10 mouse cellular contexts compared by ENCODE assay signal in genomic region chr15:79050160-79050845, GRCm38 (mm10). TPM values are rescaled to one million over a fixed set of nuclear protein-coding genes. Genes with fewer than 3 reads are reported as not detected.
DNase-seq lines count a peak whose midpoint lies in the region; ATAC-seq and TF ChIP-seq lines count a peak whose summit lies in the region.
"Had no signal": no experiment of that assay in that cellular context is flagged by ENCODE, and none has a peak within 500 bp of the region (broad histone marks: within the 10 kb centered on the region; RNA-seq: fewer than 3 reads in every experiment).

No protein-coding gene starts in this region.

- no peak overlapping the region for H3K9ac ChIP-seq in kidney, postnatal 0 days (ENCODE audit: low read depth, low read length)
- H3K9ac ChIP-seq in embryonic facial prominence, embryonic 13.5 days = no peak overlapping the region
- no peak overlapping the region for H3K9ac ChIP-seq in intestine, postnatal 0 days (ENCODE audit: low read depth, low read length)
- H3K9ac ChIP-seq: heart, embryonic 15.5 days had no signal

- no peaks in the 10 kb centered on the region for H3K9me3 ChIP-seq in kidney, postnatal 0 days (replicated peaks; ENCODE audit: low read length)
- no peaks in the 10 kb centered on the region for H3K9me3 ChIP-seq in embryonic facial prominence, embryonic 13.5 days
- H3K9me3 ChIP-seq in intestine, postnatal 0 days (ENCODE audit: control insufficient read depth) = no peaks in the 10 kb centered on the region
- H3K9me3 ChIP-seq: heart, embryonic 15.5 days had no signal

- H3K4me2 ChIP-seq in kidney, postnatal 0 days (ENCODE audit: low read length) = no peak overlapping the region
- no peak overlapping the region for H3K4me2 ChIP-seq in embryonic facial prominence, embryonic 13.5 days
- H3K4me2 ChIP-seq in intestine, postnatal 0 days (replicated peaks; ENCODE audit: low read depth) = peak overlapping the region; percentile 48; the same call in 1 of the 2 replicates
- H3K4me2 ChIP-seq: heart, embryonic 15.5 days had no signal

- peaks cover 22% of the 10 kb centered on the region for H3K36me3 ChIP-seq in kidney, postnatal 0 days (ENCODE audit: insufficient read depth, low read length)
- H3K36me3 ChIP-seq in embryonic facial prominence, embryonic 13.5 days = peaks cover 31% of the 10 kb centered on the region
- peaks cover 26% of the 10 kb centered on the region for H3K36me3 ChIP-seq in intestine, postnatal 0 days (ENCODE audit: control insufficient read depth, insufficient read depth)

- no peaks in the 10 kb centered on the region for H3K27me3 ChIP-seq in kidney, postnatal 0 days (ENCODE audit: insufficient read depth, low read length)
- H3K27me3 ChIP-seq in embryonic facial prominence, embryonic 13.5 days = no peaks in the 10 kb centered on the region
- no peaks in the 10 kb centered on the region for H3K27me3 ChIP-seq in intestine, postnatal 0 days (replicated peaks; ENCODE audit: control insufficient read depth, insufficient read depth, low read length)

- peak overlapping the region; percentile 87 for H3K27ac ChIP-seq in kidney, postnatal 0 days
- H3K27ac ChIP-seq in embryonic facial prominence, embryonic 13.5 days = no peak overlapping the region
- peak overlapping the region; percentile 88; the same call in 1 of the 2 replicates for H3K27ac ChIP-seq in intestine, postnatal 0 days (ENCODE audit: low read depth, low read length)
- H3K27ac ChIP-seq: heart, embryonic 15.5 days had no signal

- no peak for ATAC-seq in kidney, postnatal 0 days (replicated peaks; ENCODE audit: low FRiP score, low read depth)
- 0 out of 2 replicates have a peak, but pooled peaks have one; percentile 9 for ATAC-seq in embryonic facial prominence, embryonic 13.5 days (ENCODE audit: insufficient number of reproducible peaks, insufficient read depth, low FRiP score, low TSS enrichment, low read depth)
- peak; percentile 4; the same call in 1 of the 2 replicates for ATAC-seq in intestine, postnatal 0 days

- DNase-seq in kidney, postnatal 0 days (ENCODE audit: low spot score) = no peak
- DNase-seq in kidney, adult 9 months = no peak
- peak; percentile 47 for DNase-seq in brain, embryonic 14.5 days (ENCODE audit: low read depth)
- no peak for DNase-seq in T-cell, adult 2 months (ENCODE audit: low spot score)
- no peak for DNase-seq in right cerebral cortex, adult 18-20 months
- DNase-seq: thymus, postnatal 25 days had no signal

- no peak for TF ChIP-seq CTCF in kidney, postnatal 0 days (IDR thresholded peaks at IDR 0.05; ENCODE audit: low read depth)
- no peak for TF ChIP-seq CTCF in brain, embryonic 14.5 days (IDR thresholded peaks at IDR 0.05; ENCODE audit: borderline replicate concordance, extremely low read depth, insufficient read depth, insufficient read length)
- TF ChIP-seq CTCF in intestine, postnatal 0 days (IDR thresholded peaks at IDR 0.05; ENCODE audit: low read depth) = no peak

- 62% methylated on average over 9 of the region's 9 CpGs for WGBS in kidney, postnatal 0 days
- 63% methylated on average over 9 of the region's 9 CpGs for WGBS in embryonic facial prominence, embryonic 13.5 days
- WGBS in intestine, postnatal 0 days = 54% methylated on average over 9 of the region's 9 CpGs

- no peak overlapping the region for H3K4me3 ChIP-seq in kidney, postnatal 0 days (replicated peaks; ENCODE audit: low read depth, low read length)
- H3K4me3 ChIP-seq in embryonic facial prominence, embryonic 13.5 days = no peak overlapping the region
- no peak overlapping the region for H3K4me3 ChIP-seq in intestine, postnatal 0 days (ENCODE audit: low read depth, low read length)
- H3K4me3 ChIP-seq: heart, embryonic 15.5 days had no signal

- no peak for TF ChIP-seq POLR2A in brain, embryonic 14.5 days (IDR thresholded peaks at IDR 0.05; ENCODE audit: borderline replicate concordance, extremely low read depth, insufficient read depth, insufficient read length, poor library complexity, severe bottlenecking)

- 0 out of 2 replicates have a peak, but pooled peaks cover 3% of the 10 kb centered on the region for H3K4me1 ChIP-seq in kidney, postnatal 0 days (replicated peaks; ENCODE audit: insufficient read depth, low read length)
- H3K4me1 ChIP-seq in embryonic facial prominence, embryonic 13.5 days = peaks cover 7% of the 10 kb centered on the region
- no peaks in the 10 kb centered on the region; the same call in 1 of the 2 replicates for H3K4me1 ChIP-seq in intestine, postnatal 0 days (replicated peaks; ENCODE audit: control insufficient read depth, insufficient read depth, low read length)
- H3K4me1 ChIP-seq: heart, embryonic 15.5 days had no signal

RNA-seq across cellular contexts. Expression of gene Galr3, which starts 8.6 kb away (rescaled TPM):
- polyA plus RNA-seq in kidney, postnatal 0 days (2015; fragmentation: Nextera tagmentation; extraction: Ambion mirVana) = 0.13 and 0.24 TPM in 2 replicates
- polyA plus RNA-seq in brain, embryonic 14.5 days (2012; rRNA removed) = 0.13 and 0.19 TPM in 2 replicates
- not detected in 2 replicates for polyA plus RNA-seq in embryonic facial prominence, embryonic 13.5 days (2015; fragmentation: Nextera tagmentation; extraction: Ambion mirVana)
- 2.2 and 2.6 TPM in 2 replicates for polyA plus RNA-seq in intestine, postnatal 0 days (2015; fragmentation: Nextera tagmentation; extraction: Ambion mirVana)
- polyA plus RNA-seq: heart, embryonic 15.5 days; limb, embryonic 11.5 days had no signal

RNA-seq across cellular contexts. Expression of gene Ankrd54, which starts 12.4 kb away (rescaled TPM):
- 42.5 and 42.6 TPM in 2 replicates for polyA plus RNA-seq in kidney, postnatal 0 days (2015; fragmentation: Nextera tagmentation; extraction: Ambion mirVana)
- 60.9 and 85.5 TPM in 2 replicates for polyA plus RNA-seq in brain, embryonic 14.5 days (2012; rRNA removed)
- 54.1 and 57.7 TPM in 2 replicates for polyA plus RNA-seq in embryonic facial prominence, embryonic 13.5 days (2015; fragmentation: Nextera tagmentation; extraction: Ambion mirVana)
- 44.1 and 48.8 TPM in 2 replicates for polyA plus RNA-seq in intestine, postnatal 0 days (2015; fragmentation: Nextera tagmentation; extraction: Ambion mirVana)

RNA-seq across cellular contexts. Expression of gene H1f0, which starts 22.1 kb away (rescaled TPM):
- 522 and 524 TPM in 2 replicates for polyA plus RNA-seq in kidney, postnatal 0 days (2015; fragmentation: Nextera tagmentation; extraction: Ambion mirVana)
- 198 and 310 TPM in 2 replicates for polyA plus RNA-seq in brain, embryonic 14.5 days (2012; rRNA removed)
- 533 and 546 TPM in 2 replicates for polyA plus RNA-seq in embryonic facial prominence, embryonic 13.5 days (2015; fragmentation: Nextera tagmentation; extraction: Ambion mirVana)
- polyA plus RNA-seq in intestine, postnatal 0 days (2015; fragmentation: Nextera tagmentation; extraction: Ambion mirVana) = 298 and 319 TPM in 2 replicates

RNA-seq across cellular contexts. Expression of gene Eif3l, which starts 24.7 kb away (rescaled TPM):
- 199 and 218 TPM in 2 replicates for polyA plus RNA-seq in kidney, postnatal 0 days (2015; fragmentation: Nextera tagmentation; extraction: Ambion mirVana)
- 180 and 189 TPM in 2 replicates for polyA plus RNA-seq in brain, embryonic 14.5 days (2012; rRNA removed)
- polyA plus RNA-seq in embryonic facial prominence, embryonic 13.5 days (2015; fragmentation: Nextera tagmentation; extraction: Ambion mirVana) = 232 and 244 TPM in 2 replicates
- 97.0 and 100 TPM in 2 replicates for polyA plus RNA-seq in intestine, postnatal 0 days (2015; fragmentation: Nextera tagmentation; extraction: Ambion mirVana)

RNA-seq across cellular contexts. Expression of gene Micall1, which starts 58.4 kb away (rescaled TPM):
- 5.9 and 6.6 TPM in 2 replicates for polyA plus RNA-seq in kidney, postnatal 0 days (2015; fragmentation: Nextera tagmentation; extraction: Ambion mirVana)
- 22.8 and 35.7 TPM in 2 replicates for polyA plus RNA-seq in brain, embryonic 14.5 days (2012; rRNA removed)
- polyA plus RNA-seq in embryonic facial prominence, embryonic 13.5 days (2015; fragmentation: Nextera tagmentation; extraction: Ambion mirVana) = 12.8 and 13.8 TPM in 2 replicates
- polyA plus RNA-seq in intestine, postnatal 0 days (2015; fragmentation: Nextera tagmentation; extraction: Ambion mirVana) = 3.7 and 5.0 TPM in 2 replicates
